Mouse (Mus musculus) retina, embryonic 14.5 days (tissue): Measurements from ENCODE around the gene Napa.

ENCODE experiments used
- DNase-seq: peaks from one replicate; pipeline ENCODE4 v3.0.0-alpha.2; 2015; ENCODE audit warnings: low spot score

The Napa gene

GRCm38 (mm10) chr7:16099901-16100300 lies 1.6 kb downstream of the Napa start:
- no peak for DNase-seq

GRCm38 (mm10) chr7:16101081-16101480 lies 2.8 kb downstream of the Napa start:
- no peak for DNase-seq

- no peak for DNase-seq
Measured at GRCm38 (mm10) chr7:16101726-16102475, 3.6 kb downstream of the Napa start.

GRCm38 (mm10) chr7:16102686-16103226 lies 4.5 kb downstream of the Napa start:
- no peak for DNase-seq

DNA sequence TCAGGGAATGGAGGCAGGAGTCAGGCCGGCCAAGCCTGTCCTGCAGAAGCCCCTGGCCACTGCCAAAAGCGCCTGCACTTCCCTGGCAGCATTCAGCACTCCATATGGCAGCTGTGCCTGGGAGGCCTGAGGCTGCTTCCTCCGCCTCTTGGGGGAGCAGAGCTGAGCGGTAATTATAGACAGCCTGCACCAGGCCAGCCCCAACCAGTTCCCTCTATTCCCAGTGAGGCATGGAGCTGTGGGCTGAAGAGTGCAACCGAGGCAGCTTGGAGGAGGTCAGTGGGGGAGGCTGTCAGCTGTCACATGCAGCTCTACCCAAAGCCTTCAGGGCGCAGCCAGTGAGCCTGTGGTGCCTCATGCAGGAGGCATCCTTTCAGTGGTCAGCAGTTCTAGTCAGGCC lies 5.5 kb downstream of the Napa start:
- peak; percentile 12 for DNase-seq

GRCm38 (mm10) chr7:16104611-16105388 lies 6.5 kb downstream of the Napa start:
- peak; percentile 6 for DNase-seq

DNA sequence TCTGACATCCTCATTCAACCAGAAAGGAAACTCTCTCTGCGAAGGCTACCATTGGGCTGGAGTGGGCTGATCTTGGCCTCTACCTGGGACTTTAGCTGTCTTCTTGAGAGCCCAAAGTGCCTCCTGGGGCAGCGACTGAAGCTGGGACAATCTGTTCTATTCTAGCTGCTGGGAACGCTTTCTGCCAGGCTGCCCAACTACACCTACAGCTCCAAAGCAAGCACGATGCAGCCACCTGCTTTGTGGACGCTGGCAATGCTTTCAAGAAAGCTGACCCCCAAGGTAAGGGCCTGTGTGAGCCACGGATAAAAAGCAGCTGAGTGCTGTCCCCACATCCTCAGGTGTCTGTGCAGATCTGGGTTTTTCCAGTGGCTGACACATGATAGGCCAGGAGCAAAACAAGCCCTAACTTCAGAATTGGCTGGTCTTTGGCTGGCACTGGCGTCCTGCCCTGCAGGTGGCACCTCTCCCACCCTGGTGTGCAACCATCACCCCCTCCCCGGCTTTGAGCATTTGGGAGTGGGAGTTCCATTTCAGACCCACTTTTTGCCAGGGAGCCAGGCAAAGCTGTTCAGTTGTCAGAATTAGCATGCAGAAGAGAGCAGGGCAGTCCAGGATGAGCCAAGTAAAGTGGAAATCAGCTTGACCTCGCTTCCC lies 10.8 kb downstream of the Napa start:
- no peak for DNase-seq

DNA sequence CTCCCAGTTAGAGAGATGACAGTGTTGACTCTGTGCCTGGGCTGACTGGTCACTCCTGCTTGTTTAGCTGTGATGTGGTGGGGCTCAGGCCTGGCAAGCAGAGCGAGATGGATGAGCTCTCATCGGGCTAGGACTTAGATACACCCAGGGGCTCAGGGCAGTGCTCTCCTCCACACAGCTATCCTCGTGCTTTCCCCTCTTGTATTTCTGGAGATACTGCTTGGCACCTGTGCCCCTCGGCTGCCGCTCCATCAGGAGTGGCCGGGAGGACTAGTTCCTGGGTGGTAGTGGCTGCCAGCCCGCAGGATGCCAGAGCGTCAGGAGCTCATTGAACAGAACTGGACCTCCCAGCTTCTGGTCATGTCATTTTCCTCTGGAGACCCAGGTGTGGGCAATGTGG lies 11.9 kb downstream of the Napa start:
- DNase-seq: no peak

DNA sequence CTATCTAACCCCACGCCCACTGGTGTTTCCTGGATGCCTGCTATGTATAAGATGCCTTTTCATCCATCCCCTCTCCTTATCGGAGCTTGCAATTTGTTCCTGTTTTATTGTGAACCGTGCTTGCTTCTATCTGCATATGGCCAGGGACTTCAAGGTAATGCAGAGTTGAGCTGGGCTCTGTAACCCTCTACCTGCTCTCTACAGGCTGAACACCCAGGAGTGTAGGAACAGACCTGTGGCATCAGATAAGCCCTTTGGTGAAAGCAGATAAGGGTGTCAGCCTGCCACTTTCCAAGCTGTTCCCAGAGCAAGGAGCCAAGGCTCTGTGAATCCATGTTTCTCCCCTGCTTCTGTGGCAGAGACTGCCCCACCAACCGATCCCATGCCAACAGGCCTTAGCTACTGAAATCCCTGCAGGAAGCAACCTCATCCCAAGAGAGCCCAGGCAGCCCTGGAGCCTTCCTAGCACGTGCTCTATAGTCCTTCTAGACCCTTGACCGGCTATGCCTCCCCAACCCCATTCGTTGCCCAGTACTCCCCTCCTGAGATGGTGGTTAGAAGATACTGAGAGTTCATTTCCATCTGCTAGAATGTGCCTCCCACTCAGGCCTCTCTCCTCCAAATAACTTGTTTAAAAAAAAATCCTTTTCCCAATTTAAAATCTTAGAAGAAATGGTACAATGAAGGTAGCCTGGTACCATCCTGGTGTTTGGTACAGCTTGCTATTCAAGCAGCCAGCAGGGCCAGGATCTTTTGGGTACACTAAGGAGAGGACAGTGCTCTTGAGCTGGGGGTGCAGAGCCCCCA lies 13.2 kb downstream of the Napa start:
- no peak for DNase-seq

DNA sequence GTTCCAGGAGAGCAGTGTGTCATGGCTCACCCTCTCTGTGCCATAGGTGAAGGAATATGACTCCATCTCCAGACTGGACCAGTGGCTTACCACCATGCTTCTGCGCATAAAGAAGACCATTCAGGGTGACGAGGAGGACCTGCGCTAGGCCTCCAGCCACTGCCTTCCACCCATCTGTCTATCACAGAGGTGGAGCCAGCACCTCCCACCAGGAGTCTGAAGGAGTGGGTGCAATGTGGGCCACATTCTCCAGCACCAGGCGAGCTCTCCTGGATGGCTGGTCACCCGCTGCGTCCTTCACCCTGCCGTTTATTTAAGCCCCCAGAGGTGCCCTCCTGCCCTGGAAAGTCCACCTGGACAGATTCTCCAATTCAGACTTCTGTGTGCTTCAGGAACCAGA lies 18.2 kb downstream of the Napa start:
- no peak for DNase-seq

DNA sequence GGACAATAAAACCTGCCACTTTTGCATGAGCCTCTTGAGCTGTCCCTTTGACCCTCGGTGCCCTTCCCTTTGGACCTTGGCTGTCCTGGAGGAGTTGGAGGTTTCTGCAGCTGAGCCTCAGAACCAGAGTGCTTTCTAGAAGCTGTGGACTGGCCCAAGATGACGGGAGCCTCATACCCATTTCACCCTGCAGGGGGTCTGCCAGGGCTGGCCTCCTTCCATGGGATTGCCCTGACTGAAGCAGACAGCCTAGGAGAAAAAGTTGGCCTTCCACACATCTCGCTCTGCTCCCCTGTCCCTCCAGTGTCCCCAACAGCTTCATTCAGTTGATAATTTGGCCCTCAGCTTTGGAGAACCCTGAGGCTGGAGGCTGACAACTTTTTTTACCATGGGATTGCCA lies 18.8 kb downstream of the Napa start:
- DNase-seq: no peak

DNA sequence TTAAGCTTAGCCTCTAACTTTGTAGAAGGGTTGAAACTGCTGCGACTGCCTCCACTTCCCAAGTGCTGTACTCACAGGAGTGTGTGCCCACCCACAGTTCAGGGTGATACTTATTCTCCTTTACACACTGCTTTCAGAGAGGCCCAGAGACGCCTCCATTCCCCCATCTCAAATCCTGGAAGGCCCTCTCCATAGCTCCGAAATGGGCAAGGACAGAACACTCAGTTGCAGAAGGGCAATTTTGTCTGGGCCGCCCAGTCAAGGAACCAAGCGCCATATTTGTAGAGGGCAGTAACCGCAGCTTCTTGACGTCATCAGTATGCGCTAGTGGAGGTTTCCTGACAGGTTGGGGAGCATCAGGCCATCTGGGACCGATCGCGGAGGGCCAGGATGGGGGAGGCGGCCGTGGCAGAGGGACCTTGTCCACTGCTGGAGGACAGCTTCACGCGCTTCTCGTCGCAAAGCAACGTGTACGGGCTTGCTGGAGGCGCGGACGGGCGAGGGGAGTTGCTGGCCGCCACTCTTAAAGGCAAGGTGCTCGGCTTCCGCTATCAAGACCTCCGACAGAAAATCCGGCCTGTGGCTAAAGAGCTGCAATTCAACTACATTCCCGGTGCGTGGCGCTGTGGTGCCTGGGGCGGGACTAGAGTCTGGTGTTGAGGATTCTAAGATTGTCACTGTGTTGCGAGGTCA lies 21.5 kb downstream of the Napa start, which contains the start of gene Kptn:
Gene Kptn, plus strand, starts transcription at position 327 of the 693 bp plus-strand sequence.
- DNase-seq: peak; percentile 95

DNA sequence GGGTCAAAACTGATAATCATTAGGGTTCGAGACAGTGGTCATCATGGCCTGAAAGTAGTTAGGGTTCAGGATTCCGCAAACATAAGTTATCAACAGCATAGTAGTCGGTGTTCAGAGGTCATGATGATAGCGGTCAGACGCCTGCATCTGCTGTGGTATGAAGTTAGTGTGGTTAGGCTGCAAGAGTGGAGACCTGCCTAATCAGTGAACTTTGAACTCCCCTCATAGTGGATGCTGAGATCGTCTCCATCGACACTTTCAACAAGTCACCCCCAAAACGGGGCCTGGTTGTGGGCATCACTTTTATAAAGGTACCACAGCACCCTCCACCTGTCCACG lies 22.0 kb downstream of the Napa start:
- DNase-seq: no peak

GRCm38 (mm10) chr7:16125829-16126228 lies 27.6 kb downstream of the Napa start:
- no peak for DNase-seq

DNA sequence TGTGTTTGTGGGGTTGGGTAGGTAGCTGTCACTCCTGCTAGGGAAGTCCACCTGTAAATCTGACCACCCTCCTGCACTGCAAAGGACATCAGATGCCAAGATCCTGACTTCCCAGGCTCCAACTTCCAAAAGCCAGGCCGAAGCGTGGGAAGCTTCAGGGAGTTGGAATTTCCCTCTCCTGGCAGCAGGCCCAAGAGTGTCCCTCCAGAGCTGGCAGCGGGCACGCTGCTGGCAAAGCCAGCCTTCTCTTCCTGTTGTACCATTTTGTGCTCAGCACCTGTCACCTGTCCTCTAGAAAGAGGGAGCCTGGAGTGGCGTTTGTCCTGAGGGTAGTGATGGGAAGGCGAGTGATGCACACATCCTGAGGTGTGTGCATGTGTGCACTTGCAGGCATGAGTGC lies 30.1 kb downstream of the Napa start:
- no peak for DNase-seq

GRCm38 (mm10) chr7:16128899-16129298 lies 30.6 kb downstream of the Napa start:
- no peak for DNase-seq

- peak; percentile 93 for DNase-seq
Measured at GRCm38 (mm10) chr7:16129421-16129845, 31.2 kb downstream of the Napa start, which contains the start of gene Slc8a2. Gene Slc8a2, plus strand, starts transcription at chr7:16129826.

DNA sequence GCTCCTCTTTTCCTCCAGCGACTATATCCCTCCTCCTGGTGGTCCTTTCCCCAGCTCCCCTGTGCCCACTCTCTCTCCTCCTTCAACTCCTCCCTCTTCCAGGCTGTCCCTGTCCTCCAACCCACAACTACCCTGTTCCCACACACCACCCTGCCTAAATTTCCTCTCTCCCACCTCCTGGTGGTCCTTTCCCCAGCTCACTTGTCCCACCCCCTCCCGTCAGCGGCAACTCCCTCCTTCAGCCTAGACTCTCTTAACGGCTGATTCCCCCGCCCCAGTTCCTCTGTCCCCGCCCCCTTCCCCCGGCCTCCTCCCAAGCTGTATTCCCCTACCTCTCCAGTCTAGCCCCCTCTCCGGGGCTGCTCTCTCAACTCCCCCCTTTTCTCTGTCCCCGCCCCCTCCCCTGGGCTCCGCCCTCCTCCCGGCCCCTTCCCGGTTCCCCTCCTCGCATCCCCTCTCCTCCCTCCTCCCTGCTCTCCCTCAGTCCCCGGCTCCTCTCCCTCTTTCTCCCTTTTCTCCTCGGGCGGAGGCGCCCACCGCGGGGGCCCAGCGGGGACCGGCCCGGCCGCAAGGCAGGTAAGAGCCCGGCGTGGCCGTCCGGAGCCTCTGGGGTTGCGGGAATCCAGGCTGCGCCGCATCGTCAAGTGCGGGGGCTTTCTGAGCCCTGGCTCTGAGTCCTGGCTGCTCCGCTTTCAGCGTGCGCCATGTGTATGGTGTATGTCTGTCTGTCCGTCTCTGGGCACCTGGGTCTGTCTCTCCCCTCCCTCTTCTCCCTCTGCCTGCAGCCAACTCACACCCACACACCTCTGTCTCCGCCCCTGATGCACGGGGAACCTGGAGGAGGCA lies 31.8 kb downstream of the Napa start:
- DNase-seq: peak; percentile 84

- peak; percentile 18 for DNase-seq
Measured at GRCm38 (mm10) chr7:16130956-16131634, 32.8 kb downstream of the Napa start.

DNA sequence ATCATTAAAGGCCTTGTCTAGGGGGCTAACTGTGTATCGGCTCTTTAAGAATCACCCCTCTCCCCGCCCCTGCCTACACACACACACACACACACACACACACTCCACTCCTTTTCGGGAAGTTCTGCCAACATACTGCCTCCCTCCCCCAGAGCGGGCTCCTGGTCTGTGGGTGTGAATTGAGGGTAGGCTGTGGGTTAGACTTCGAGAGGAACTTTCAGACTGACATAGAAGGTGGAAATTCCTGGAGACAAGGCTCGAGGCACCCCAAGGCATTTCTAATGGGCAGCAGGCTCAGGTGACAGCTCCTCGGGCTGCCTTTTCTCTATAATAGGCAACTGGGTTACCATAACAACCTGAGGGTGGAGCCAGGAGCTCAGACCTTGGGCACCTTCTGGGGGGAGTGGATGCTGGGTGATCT lies 33.9 kb downstream of the Napa start:
- peak; percentile 9 for DNase-seq
